ENCODE assay signal across 8 mouse cellular contexts in the genomic region with DNA sequence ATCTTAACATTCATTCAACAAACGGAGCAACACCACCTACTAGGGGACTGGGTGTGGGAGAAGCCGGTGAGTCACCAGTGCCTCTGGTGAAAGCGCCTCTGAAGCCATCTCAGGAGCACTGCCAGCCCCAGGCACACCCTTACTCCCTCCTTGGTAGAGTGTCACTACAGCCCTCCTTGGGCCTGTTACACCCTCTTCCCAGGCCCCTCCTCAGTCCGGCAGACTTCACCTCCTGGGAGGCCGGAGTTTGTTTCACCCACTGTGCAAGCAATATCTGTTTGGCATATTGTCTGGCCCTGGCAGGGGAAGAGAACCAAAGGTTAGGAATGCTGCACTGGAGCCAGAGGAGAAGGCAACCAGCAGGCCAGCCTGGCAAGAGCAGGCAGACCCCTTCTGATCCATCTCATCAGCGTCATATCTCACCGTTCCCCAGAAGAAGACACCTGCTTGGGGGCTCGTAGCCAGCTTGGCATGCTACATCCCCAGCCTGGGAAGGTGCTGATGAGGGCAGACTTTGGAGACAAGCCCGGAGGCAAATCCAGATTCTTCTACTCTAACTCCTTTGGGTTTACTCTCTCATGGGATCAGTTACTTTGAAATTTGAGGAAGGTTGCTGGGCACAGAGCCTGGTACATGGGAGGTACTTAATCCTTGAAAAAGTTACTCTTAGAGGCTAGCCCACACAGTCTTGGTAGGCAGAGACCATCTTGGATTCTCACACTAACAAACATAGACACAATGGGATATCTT. TPM values are rescaled to one million over a fixed set of nuclear protein-coding genes. Genes with fewer than 3 reads are reported as not detected.
DNase-seq lines count a peak whose midpoint lies in the region; ATAC-seq and TF ChIP-seq lines count a peak whose summit lies in the region.

No protein-coding gene starts in this region.

- no peak for TF ChIP-seq CTCF in heart, adult 2 months (IDR thresholded peaks at IDR 0.05)
- no peak for TF ChIP-seq CTCF in ES-Bruce4 (IDR thresholded peaks at IDR 0.05; ENCODE audit: low read depth, low read length)
- no peak for TF ChIP-seq CTCF in lung, adult 2 months (IDR thresholded peaks at IDR 0.05; ENCODE audit: insufficient read depth, low read length)
- no peak for TF ChIP-seq CTCF in small intestine, adult 2 months (IDR thresholded peaks at IDR 0.05; ENCODE audit: extremely low read depth, insufficient read length, insufficient replicate concordance, low read depth, low read length)

- H3K9me3 ChIP-seq in ES-Bruce4 (replicated peaks; ENCODE audit: control insufficient read depth, insufficient read depth, low read length, poor library complexity, severe bottlenecking): no peaks in the 10 kb centered on the region
- no peaks in the 10 kb centered on the region for H3K9me3 ChIP-seq in embryonic facial prominence, embryonic 10.5 days

- 37% methylated on average over 9 of the region's 9 CpGs for WGBS in heart, adult 2 months
- WGBS in embryonic facial prominence, embryonic 10.5 days: 63% methylated on average over 9 of the region's 9 CpGs
- WGBS in lung, adult 2 months: 34% methylated on average over 9 of the region's 9 CpGs
- 44% methylated on average over 9 of the region's 9 CpGs for WGBS in small intestine, adult 2 months

- peaks cover 2% of the 10 kb centered on the region; the same call in 1 of the 2 replicates for H3K4me1 ChIP-seq in heart, adult 2 months (ENCODE audit: control insufficient read depth, insufficient read depth, low read length)
- H3K4me1 ChIP-seq in ES-Bruce4 (ENCODE audit: control insufficient read depth, insufficient read depth, low read length): peaks cover 3% of the 10 kb centered on the region
- H3K4me1 ChIP-seq in embryonic facial prominence, embryonic 10.5 days: peaks cover 36% of the 10 kb centered on the region
- peaks cover 14% of the 10 kb centered on the region for H3K4me1 ChIP-seq in lung, adult 2 months (ENCODE audit: control insufficient read depth, insufficient read depth, low read length)
- peaks cover 9% of the 10 kb centered on the region for H3K4me1 ChIP-seq in small intestine, adult 2 months (ENCODE audit: control insufficient read depth, insufficient read depth, insufficient read length, low read length)

- H3K79me2 ChIP-seq in heart, adult 2 months (replicated peaks; ENCODE audit: control insufficient read depth, insufficient read depth, low read length): no peaks in the 10 kb centered on the region

- intact Hi-C loops in heart, adult 2 months (cut with DNase I): no loop called here
- intact Hi-C loops in heart, postnatal 25 days (cut with DNase I): loop anchor here (2.0 kb wide), 1 partner anchor 40 kb away; the partner anchor contains the start of genes Lsm3 and Xpc
- intact Hi-C loops in heart, postnatal 14 days (cut with DNase I): no loop called here

- no peaks in the 10 kb centered on the region for H3K36me3 ChIP-seq in heart, adult 2 months (ENCODE audit: control insufficient read depth, insufficient read depth, low read length)
- peaks cover under 1% of the 10 kb centered on the region for H3K36me3 ChIP-seq in ES-Bruce4 (ENCODE audit: control insufficient read depth, insufficient read depth, low read length, poor library complexity, severe bottlenecking)
- peaks cover 61% of the 10 kb centered on the region for H3K36me3 ChIP-seq in embryonic facial prominence, embryonic 10.5 days (replicated peaks)
- peaks cover 25% of the 10 kb centered on the region for H3K36me3 ChIP-seq in small intestine, adult 2 months (ENCODE audit: control insufficient read depth, insufficient read depth, low read length)

- H3K27me3 ChIP-seq in heart, adult 2 months (ENCODE audit: control insufficient read depth, insufficient read depth, low read length): no peaks in the 10 kb centered on the region
- no peaks in the 10 kb centered on the region for H3K27me3 ChIP-seq in ES-Bruce4 (ENCODE audit: control insufficient read depth, insufficient read depth, low read length, poor library complexity, severe bottlenecking)
- H3K27me3 ChIP-seq in embryonic facial prominence, embryonic 10.5 days (replicated peaks; ENCODE audit: low read depth, poor library complexity, severe bottlenecking): no peaks in the 10 kb centered on the region
- no peaks in the 10 kb centered on the region for H3K27me3 ChIP-seq in small intestine, adult 2 months (ENCODE audit: control insufficient read depth, insufficient read depth, low read length)

- H3K9ac ChIP-seq in heart, adult 2 months (ENCODE audit: low read depth, low read length): no peak overlapping the region
- H3K9ac ChIP-seq in ES-Bruce4 (ENCODE audit: low read depth, poor library complexity, severe bottlenecking): 0 out of 2 replicates have a peak overlapping the region, but pooled peaks have one; percentile 20

- no peak for TF ChIP-seq POLR2A in heart, adult 2 months (IDR thresholded peaks at IDR 0.05; ENCODE audit: insufficient read depth, low read depth, low read length)
- no peak for TF ChIP-seq POLR2A in ES-Bruce4 (IDR thresholded peaks at IDR 0.05; ENCODE audit: insufficient read depth, low read length)
- TF ChIP-seq POLR2A in lung, adult 2 months (IDR thresholded peaks at IDR 0.05; ENCODE audit: borderline replicate concordance, extremely low read depth, low read depth, low read length): no peak
- TF ChIP-seq POLR2A in small intestine, adult 2 months (IDR thresholded peaks at IDR 0.05; ENCODE audit: low read depth, low read length): no peak

- no peak for TF ChIP-seq EP300 in heart, adult 2 months (IDR thresholded peaks at IDR 0.05; ENCODE audit: insufficient read depth, low read depth, low read length)
- no peak for TF ChIP-seq EP300 in ES-Bruce4 (IDR thresholded peaks at IDR 0.05; ENCODE audit: insufficient read depth, low read depth, low read length)

- peak overlapping the region; percentile 84; the same call in 1 of the 2 replicates for H3K27ac ChIP-seq in heart, adult 2 months
- H3K27ac ChIP-seq in ES-Bruce4 (ENCODE audit: insufficient read depth, low read length): no peak overlapping the region
- H3K27ac ChIP-seq in embryonic facial prominence, embryonic 10.5 days (replicated peaks): peak overlapping the region; percentile 91
- peak overlapping the region; percentile 32 for H3K27ac ChIP-seq in small intestine, adult 2 months (ENCODE audit: insufficient read depth, low read depth, low read length)

- H3K4me3 ChIP-seq in heart, adult 2 months: peak overlapping the region; percentile 92
- peak overlapping the region; percentile 71 for H3K4me3 ChIP-seq in ES-Bruce4 (ENCODE audit: low read depth, low read length)
- peak overlapping the region; percentile 82 for H3K4me3 ChIP-seq in embryonic facial prominence, embryonic 10.5 days
- peak overlapping the region; percentile 86 for H3K4me3 ChIP-seq in lung, adult 2 months (replicated peaks; ENCODE audit: extremely low read depth, low read depth, low read length)
- H3K4me3 ChIP-seq in small intestine, adult 2 months (ENCODE audit: low read depth, low read length): peak overlapping the region; percentile 80

- no peak for ATAC-seq in megakaryocyte progenitor cell, adult 5-6 weeks (replicated peaks; ENCODE audit: poor library complexity)

- DNase-seq in heart, adult 2 months: peak in 1 of 2 experiments; percentile 36
- no peak for DNase-seq in heart, postnatal 25 days (ENCODE audit: low spot score)
- no peak for DNase-seq in embryonic facial prominence, embryonic 10.5 days (ENCODE audit: low spot score)
- DNase-seq in heart, postnatal 14 days: peak; percentile 23 to 34
- no peak for DNase-seq in lung, adult 2 months

RNA-seq across cellular contexts. Expression of gene Tmem43, which starts 1.1 kb away (rescaled TPM):
- 10 to 100 TPM; 23.1 to 24.4 TPM for total RNA-seq in heart, adult 2 months (2021)
- 29.8 and 34.0 TPM in 2 replicates for polyA plus RNA-seq in heart, adult 2 months (2012; rRNA removed)
- 10 to 100 TPM; 23.5 to 26.0 TPM for total RNA-seq in heart, postnatal 25 days (2021)
- polyA plus RNA-seq in ES-Bruce4 (2011; ENCODE audit: insufficient read depth, insufficient read length, low read depth, missing spikeins): 49.2 and 55.3 TPM in 2 replicates
- 62.5 and 66.1 TPM in 2 replicates for polyA plus RNA-seq in embryonic facial prominence, embryonic 10.5 days (2016; fragmentation: Nextera tagmentation; extraction: Ambion mirVana)
- 10 to 100 TPM; 24.3 to 24.9 TPM for total RNA-seq in heart, postnatal 14 days (2021)
- 65.2 and 79.5 TPM in 2 replicates for polyA plus RNA-seq in lung, adult 2 months (2012; rRNA removed)
- polyA plus RNA-seq in small intestine, adult 2 months (2012; rRNA removed): 12.6 and 38.8 TPM in 2 replicates
- 53.7 and 59.0 TPM in 2 replicates for total RNA-seq in megakaryocyte progenitor cell, adult 5-6 weeks (2015)
- 58.1 and 70.3 TPM in 2 replicates for total RNA-seq in megakaryocyte progenitor cell, adult 5-6 weeks (2017)

RNA-seq across cellular contexts. Expression of gene Chchd4, which starts 1.3 kb away (rescaled TPM):
- total RNA-seq in heart, adult 2 months (2021): 10 to 100 TPM; 15.3 to 17.0 TPM
- 8.7 and 12.8 TPM in 2 replicates for polyA plus RNA-seq in heart, adult 2 months (2012; rRNA removed)
- total RNA-seq in heart, postnatal 25 days (2021): 10 to 100 TPM; 15.3 to 15.7 TPM
- polyA plus RNA-seq in ES-Bruce4 (2011; ENCODE audit: insufficient read depth, insufficient read length, low read depth, missing spikeins): 24.6 and 27.4 TPM in 2 replicates
- 35.3 and 38.2 TPM in 2 replicates for polyA plus RNA-seq in embryonic facial prominence, embryonic 10.5 days (2016; fragmentation: Nextera tagmentation; extraction: Ambion mirVana)
- total RNA-seq in heart, postnatal 14 days (2021): 10 to 100 TPM; 12.9 to 15.1 TPM
- polyA plus RNA-seq in lung, adult 2 months (2012; rRNA removed): 3.5 and 4.4 TPM in 2 replicates
- 4.3 and 6.2 TPM in 2 replicates for polyA plus RNA-seq in small intestine, adult 2 months (2012; rRNA removed)
- 25.5 and 28.2 TPM in 2 replicates for total RNA-seq in megakaryocyte progenitor cell, adult 5-6 weeks (2015)
- 24.3 TPM in 2 replicates for total RNA-seq in megakaryocyte progenitor cell, adult 5-6 weeks (2017)

RNA-seq across cellular contexts. Expression of gene Xpc, which starts 41.1 kb away (rescaled TPM):
- 10 to 100 TPM in 1 of 2 experiments, 1 to 10 TPM in 1; 9.3 to 10.7 TPM for total RNA-seq in heart, adult 2 months (2021)
- polyA plus RNA-seq in heart, adult 2 months (2012; rRNA removed): 5.6 and 7.7 TPM in 2 replicates
- 10 to 100 TPM in 1 of 2 experiments, 1 to 10 TPM in 1; 8.4 to 10.1 TPM for total RNA-seq in heart, postnatal 25 days (2021)
- polyA plus RNA-seq in ES-Bruce4 (2011; ENCODE audit: insufficient read depth, insufficient read length, low read depth, missing spikeins): 15.4 and 16.5 TPM in 2 replicates
- polyA plus RNA-seq in embryonic facial prominence, embryonic 10.5 days (2016; fragmentation: Nextera tagmentation; extraction: Ambion mirVana): 26.7 and 27.3 TPM in 2 replicates
- 10 to 100 TPM; 10.4 to 10.9 TPM for total RNA-seq in heart, postnatal 14 days (2021)
- polyA plus RNA-seq in lung, adult 2 months (2012; rRNA removed): 12.4 and 17.3 TPM in 2 replicates
- polyA plus RNA-seq in small intestine, adult 2 months (2012; rRNA removed): 1.7 and 4.2 TPM in 2 replicates
- total RNA-seq in megakaryocyte progenitor cell, adult 5-6 weeks (2015): 31.1 and 31.6 TPM in 2 replicates
- total RNA-seq in megakaryocyte progenitor cell, adult 5-6 weeks (2017): 79.0 and 80.6 TPM in 2 replicates

RNA-seq across cellular contexts. Expression of gene Lsm3, which starts 41.1 kb away (rescaled TPM):
- total RNA-seq in heart, adult 2 months (2021): 10 to 100 TPM; 55.8 to 59.7 TPM
- polyA plus RNA-seq in heart, adult 2 months (2012; rRNA removed): 31.0 and 50.3 TPM in 2 replicates
- 10 to 100 TPM; 57.9 to 64.0 TPM for total RNA-seq in heart, postnatal 25 days (2021)
- 188 and 207 TPM in 2 replicates for polyA plus RNA-seq in ES-Bruce4 (2011; ENCODE audit: insufficient read depth, insufficient read length, low read depth, missing spikeins)
- polyA plus RNA-seq in embryonic facial prominence, embryonic 10.5 days (2016; fragmentation: Nextera tagmentation; extraction: Ambion mirVana): 444 and 453 TPM in 2 replicates
- 10 to 100 TPM; 47.8 to 58.0 TPM for total RNA-seq in heart, postnatal 14 days (2021)
- polyA plus RNA-seq in lung, adult 2 months (2012; rRNA removed): 7.7 and 10.8 TPM in 2 replicates
- polyA plus RNA-seq in small intestine, adult 2 months (2012; rRNA removed): 7.7 and 12.5 TPM in 2 replicates
- 148 and 154 TPM in 2 replicates for total RNA-seq in megakaryocyte progenitor cell, adult 5-6 weeks (2015)
- total RNA-seq in megakaryocyte progenitor cell, adult 5-6 weeks (2017): 468 and 492 TPM in 2 replicates

Comparison
In these comparisons a context has a peak if more than half of its experiments do, and no peak if none do; other contexts are left out.
1. DNase-seq: peak in heart, postnatal 14 days (2 of 2); none in heart, postnatal 25 days (single experiment), embryonic facial prominence, embryonic 10.5 days (single experiment) and lung, adult 2 months (single experiment).
2. Peak in every context shown above with its lines, with median percentiles within 50 percentile points of each other: H3K4me3 ChIP-seq.